Mouse (Mus musculus) thymus, postnatal 10 days (tissue): ENCODE data around the gene Hydin.

ENCODE experiments used
- DNase-seq, 2 experiments: peaks; one replicate each; pipeline ENCODE4 v3.0.0; 2021; ENCODE audit warnings: low spot score in 2 of 2

Hydin gene

DNA sequence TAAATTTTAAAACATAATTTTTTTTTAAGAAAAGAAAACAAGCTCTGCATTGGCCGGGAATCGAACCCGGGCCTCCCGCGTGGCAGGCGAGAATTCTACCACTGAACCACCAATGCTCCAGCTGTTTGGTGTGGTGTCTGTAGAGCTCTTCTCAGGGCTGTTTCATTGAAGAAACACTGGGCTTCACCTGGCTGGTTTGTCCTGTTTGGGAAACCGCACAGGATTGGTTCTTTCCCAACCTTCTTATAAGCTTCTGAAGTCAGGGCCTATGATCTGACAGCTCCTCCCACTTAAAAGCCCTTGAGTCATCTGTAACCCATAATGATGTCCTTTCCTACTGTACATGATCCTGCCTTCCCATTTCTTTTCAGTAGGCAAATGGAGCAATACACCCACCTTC, 364.4 kb downstream of the Hydin start:
- no peak for DNase-seq

DNA sequence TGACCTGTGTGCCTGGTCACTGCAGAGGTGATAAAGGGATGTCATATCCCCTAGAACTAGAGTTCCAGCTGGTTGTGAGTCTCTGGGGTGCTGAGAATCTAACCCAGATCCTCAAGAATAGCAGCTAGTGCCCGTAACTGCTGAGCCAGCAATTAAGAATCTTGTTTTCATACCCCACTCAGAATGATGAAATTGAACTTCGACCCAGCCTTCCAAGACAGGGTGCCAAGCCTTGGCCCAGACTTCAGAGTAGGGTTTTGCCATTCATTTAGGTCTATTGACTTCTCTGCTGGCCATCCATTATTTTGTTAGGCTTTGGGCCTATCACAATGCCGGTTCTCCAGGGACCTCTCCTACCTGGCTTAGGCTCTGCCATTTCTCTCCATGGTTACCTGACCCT, 367.0 kb downstream of the Hydin start:
- DNase-seq: no peak

DNA sequence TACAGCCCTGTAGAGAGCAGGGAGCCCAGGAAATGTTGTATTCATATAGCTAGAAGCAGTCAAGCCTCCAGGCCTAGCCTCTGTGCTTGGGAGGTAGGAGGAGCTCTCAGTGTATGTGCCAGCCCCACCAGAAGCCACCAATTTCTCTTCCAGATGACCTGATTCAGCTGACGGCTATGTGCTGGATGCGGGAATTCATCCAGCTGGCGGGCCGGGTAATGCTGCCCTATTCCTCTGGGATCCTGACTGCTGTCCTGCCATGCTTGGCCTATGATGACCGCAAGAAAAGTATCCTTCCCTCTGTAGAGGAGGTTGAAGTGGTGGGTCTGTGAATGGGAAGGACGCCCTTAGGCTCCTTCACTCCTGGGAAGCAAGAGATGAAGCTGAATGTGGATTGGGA, 369.4 kb downstream of the Hydin start:
- DNase-seq: no peak

DNA sequence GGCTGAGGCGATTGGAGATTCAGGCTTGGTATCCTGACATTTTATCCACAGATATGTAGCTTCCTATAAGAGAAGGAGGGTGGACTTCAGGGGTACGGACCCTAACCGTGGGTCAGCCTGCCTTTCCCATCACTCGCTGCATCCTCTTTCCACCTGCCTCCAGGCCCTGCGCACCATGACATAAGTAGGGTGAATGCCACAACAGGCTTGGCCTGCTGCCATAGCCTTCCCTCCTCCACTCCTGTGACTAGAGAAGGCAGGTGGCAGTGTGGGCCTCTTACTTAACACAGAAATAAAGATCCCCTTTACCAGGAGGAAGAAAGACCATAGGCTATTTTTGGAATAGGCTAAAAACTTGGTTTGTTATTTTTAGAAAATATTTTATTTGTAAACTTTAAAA, 375.6 kb downstream of the Hydin start:
- no peak for DNase-seq

DNA sequence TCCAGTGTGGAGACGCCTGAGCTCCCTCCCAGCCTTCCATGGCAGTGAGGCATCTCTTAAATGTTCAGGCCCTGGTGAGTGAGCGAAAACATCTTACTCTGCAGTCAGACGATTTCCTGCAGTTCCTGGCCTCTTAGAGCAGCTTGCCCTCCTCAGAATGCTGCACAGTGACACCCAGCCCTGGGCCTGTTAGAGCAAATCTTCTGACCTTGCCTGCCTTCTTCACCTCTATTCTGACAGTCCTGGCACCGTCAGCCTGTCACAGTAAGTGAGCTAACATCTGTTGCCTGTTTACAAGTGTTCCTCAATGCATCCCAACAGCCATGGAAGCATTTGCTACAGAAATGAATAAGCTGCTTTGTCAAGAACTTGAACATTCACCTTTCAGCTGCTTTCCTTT, 376.4 kb downstream of the Hydin start:
- no peak for DNase-seq

DNA sequence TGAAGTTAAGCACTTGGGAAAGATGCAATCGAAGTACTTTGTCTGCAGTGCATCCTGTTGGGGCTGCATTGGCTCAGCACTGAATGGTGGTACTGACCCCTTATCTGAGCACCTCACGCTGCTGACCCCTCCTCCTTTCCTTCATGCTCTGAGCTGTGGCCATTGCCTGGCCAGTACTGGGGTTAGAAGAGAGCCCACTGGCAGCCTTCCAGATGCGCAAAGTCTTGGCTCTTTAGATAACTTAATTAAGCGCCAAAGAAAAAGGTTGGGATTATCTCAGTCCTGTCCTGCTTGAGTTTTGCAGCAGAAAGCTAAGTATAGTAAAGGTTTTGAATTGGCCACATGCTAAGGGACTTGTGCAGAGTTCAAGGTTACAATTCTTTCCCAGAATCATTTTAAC, 377.6 kb downstream of the Hydin start:
- no peak for DNase-seq

DNA sequence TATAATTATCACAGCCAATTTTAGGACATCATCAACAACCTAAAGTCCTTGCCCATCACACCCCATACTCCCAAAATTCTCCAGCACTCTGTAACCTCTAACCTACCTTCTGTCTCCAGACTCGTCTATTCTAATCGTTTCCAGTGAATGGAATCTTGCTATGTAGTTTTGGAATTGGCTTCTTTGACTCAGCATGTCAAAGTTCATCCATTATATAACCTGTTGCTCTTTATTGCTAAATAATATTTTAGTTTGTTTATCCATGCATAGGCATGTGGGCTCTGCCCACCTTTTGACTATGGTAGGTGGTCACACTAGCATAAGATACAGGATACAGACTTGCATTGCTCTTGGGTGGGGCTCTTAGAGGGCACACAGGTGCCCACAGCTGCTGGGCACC, 378.1 kb downstream of the Hydin start:
- no peak for DNase-seq

DNA sequence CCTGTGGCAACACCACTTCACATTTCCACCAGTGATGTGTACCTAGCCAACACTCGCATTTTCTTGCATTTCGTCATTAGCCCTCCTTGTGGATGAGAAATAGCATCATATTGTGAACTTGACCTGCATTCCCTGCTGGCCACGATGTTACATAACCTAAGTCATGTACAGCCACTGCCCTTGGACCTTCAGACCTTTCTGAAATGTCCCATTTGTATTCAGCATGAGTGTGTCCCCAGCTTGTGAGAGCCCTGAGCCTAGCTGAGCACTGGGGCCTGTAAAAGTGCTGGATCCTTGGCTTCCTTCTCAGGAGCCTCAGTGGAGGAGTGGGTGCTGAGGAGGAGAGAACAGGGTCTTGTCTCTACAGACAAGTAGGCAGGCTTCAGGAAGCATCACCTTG, 378.6 kb downstream of the Hydin start:
- no peak for DNase-seq

DNA sequence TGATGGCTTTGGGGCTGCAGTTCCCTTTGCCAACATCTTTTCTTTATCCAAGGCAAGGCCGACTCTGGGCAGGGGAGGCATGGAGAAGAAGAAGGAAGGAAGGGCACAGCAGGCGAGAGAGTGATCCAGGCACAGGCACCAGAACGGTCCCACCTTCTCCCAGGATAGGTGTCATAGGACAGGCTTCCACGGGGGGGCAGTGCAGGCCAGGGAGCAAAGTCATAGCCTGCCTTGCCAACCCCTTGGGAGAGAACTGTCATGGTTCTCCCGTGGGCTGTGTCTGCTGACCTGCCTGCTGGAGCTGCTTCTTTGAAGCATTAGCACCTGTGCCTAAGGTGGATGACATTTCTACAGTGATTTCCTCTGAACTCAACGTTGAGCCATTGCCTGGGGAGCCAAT, 379.3 kb downstream of the Hydin start:
- DNase-seq: peak; percentile 20 to 49

DNA sequence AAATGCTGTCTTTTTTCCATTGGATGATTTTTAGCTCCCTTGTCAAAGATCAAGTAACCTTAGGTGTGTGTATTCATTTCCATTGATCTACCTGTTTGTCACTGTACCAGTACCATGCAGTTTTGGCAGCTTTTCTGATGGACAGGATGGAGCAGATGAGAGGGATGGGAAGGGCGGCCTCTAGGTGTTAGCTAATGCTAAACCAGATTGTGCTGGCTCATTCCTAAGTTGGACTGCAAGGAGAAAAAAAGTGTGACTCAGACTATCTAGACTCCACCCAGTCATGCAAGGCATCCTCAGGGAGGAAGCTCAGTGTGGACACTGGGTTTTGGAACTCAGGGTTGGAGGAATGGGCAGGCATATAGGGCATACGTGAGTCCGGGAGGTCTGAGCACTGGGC, 381.8 kb downstream of the Hydin start:
- DNase-seq: no peak

DNA sequence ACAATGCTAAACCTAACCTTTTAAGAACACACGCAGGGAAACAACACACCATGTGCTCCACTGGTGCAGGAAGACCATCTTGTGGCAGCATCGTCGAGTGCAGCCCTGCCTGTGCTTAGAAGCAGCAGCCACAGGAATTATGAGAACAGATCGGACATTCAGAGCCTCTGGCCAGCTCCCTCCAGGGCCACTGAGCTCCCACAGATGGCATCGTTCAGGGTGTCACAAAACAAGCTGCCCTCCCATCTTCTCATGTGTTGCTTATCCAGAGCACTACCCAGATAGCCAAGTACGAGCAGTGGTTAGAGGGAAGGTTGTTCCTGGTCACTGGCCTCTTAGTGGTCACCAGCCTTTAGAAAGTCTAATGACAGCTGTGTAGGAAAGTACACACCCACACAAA, 382.5 kb downstream of the Hydin start:
- no peak for DNase-seq

DNA sequence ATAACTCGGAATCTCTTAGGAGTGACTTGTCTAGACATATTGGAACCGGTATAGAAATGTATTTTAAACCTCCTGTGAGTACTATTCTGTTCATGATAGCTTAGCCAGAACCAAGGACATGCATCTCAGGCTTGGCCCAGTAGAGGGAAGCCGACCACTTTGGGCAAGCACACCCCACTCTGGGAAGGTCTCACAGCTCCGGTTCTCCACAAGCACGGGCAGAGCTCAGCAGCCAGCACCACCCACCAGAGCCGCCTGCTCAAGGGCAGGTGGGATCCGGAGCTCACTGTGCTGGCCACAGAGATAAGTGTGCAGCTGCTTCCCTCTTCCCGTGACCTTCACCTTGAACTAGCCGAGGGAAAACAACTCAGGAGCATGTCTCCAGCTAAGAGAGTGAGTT, 384.1 kb downstream of the Hydin start:
- no peak for DNase-seq

DNA sequence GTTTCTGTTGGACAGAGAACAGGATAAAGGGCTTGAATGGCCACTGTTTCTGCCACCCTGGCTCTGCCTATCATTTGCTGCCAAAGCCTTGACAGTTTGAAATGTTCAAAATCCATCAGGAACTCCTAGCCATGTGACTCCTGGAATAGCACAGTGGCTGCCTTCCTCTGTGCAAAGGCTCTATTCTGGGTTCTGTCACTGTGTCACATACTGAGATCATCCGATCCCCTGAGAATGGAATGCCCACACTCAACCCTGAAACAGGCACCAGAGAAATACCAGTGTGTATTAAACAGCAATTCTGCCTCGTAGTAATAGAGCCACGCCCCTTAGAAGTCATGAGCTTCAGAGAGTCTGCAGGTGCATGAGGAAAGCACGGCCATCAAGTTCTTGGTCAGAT, 385.1 kb downstream of the Hydin start:
- DNase-seq: no peak

DNA sequence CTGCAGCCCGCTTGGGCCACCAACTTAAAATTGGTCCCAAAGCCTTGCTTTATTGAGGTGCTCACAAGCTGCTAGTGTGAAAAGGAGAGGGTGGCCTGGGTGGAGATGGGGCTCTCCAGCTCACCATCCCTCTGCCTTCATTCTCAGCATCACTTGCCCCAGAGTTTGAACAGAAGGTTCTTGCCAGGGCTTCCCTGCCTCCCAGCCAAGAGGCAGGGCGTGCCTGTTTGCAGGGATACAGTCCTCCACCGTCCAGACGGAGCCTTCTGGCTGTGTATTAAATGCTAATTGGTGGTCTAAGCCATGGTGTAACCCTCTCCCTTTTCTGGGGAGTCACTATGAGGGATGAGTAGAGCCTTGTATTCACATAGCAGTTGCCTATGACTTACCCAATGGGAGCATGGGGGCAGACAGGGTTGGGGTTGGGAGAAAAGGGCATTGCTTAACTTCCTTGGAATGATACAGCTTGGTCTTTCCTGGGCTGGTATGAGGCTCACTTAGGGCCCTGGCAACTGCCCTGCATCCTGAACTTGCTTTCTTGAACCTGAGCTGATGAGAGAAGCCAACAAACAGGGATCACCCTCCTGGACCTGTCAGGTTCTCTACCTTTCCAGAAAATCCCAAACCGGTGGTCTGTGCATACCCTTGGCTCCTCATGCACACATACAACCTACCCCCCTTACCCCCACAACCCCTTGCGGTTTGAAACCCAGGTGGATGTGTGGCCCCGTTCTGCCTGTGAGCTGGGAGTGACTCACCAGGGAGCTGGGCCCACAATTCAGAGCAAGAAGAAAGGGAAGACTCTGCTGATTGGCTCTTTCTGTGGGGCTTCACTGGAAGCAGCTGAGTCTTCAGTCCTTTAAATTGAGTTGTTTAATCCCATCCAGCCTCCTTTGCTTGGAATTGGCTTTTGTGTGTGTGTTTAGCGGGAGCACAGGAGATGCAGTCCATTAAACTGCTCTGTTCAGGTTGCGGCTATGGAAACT, 387.6 kb downstream of the Hydin start:
- no peak for DNase-seq

DNA sequence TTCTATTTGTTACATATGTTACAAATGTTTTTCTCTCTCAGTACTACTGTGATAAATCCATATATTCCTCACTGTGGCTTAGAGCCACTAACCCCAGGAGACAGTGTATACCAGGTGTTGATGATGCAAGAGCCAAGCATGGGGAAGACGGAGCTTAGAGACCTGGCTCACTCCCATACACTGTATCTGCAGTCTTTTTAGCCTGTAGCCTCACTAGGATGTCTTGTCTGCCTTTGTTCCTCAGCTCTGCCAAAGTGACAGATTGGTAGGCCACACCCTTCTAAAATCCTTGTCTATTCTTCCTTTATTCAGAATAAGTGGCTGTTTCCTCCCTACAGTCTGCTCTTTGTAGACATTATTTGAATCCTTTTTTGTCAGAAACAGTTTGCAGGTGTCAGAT, 389.1 kb downstream of the Hydin start:
- DNase-seq: no peak

DNA sequence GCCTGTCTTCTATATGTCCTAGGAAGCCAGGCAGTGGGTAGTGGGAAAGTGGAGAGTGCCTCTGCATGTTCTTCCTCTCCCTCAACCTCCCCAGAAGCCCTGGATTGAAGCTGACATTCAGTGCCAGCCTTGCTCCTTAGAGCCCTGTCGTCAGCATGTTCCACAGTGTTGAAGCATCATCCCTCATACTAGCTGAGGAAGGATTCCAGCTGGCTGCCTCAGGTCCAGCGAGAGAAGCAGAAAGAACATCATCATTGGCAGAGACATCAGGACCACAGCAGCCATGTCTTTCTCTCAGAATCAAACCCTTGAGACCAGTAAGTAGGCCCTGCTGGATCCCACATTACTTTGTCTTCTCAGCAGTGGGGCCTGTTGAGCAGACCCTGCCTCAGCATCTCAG, 390.9 kb downstream of the Hydin start:
- no peak for DNase-seq
